Mouse (Mus musculus) kidney, postnatal 0 days (tissue): ENCODE results near the gene Atp1b1. TPM values are rescaled to one million over a fixed set of nuclear protein-coding genes. Genes with fewer than 3 reads are reported as not detected.

Experiments used
- ATAC-seq: fragments of 200-750 bp; cut with Nextera tagmentation; replicated peaks from 2 replicates; pipeline ENCODE4 v1.8.0; 2017; ENCODE audit warnings: low read depth, moderate number of reproducible peaks, moderate TSS enrichment, moderate library complexity; ENCODE audit not compliant: low FRiP score
- DNase-seq: peaks from one replicate; pipeline ENCODE4 v3.0.0-alpha.2; 2016; ENCODE audit warnings: low spot score
- H3K27ac ChIP-seq: fragments of 300-500 bp; sonication (generic); 2 replicates; pipeline ENCODE4 v1.5.1; 2014; ENCODE audit warnings: mild to moderate bottlenecking
- H3K27me3 ChIP-seq: fragments of 300-500 bp; sonication (generic); 2 replicates; pipeline ENCODE4 v1.6.1; 2014; ENCODE audit warnings: low read length, mixed read lengths; ENCODE audit not compliant: insufficient read depth
- H3K36me3 ChIP-seq: fragments of 300-500 bp; sonication (generic); 2 replicates; pipeline ENCODE4 v1.6.1; 2014; ENCODE audit warnings: low read length, mixed read lengths; ENCODE audit not compliant: insufficient read depth
- H3K4me1 ChIP-seq: fragments of 300-500 bp; sonication (generic); replicated peaks from 2 replicates; pipeline ENCODE4 v1.6.1; 2014; ENCODE audit warnings: antibody characterized with exemption, low read length, mixed read lengths; ENCODE audit not compliant: insufficient read depth
- H3K4me2 ChIP-seq: fragments of 300-500 bp; sonication (generic); 2 replicates; pipeline ENCODE4 v1.6.1; 2014; ENCODE audit warnings: mild to moderate bottlenecking, low read length, moderate library complexity, mixed read lengths
- H3K4me3 ChIP-seq: fragments of 300-500 bp; sonication (generic); replicated peaks from 2 replicates; pipeline ENCODE4 v1.5.1; 2014; ENCODE audit warnings: low read depth, low read length
- H3K9ac ChIP-seq: fragments of 300-500 bp; sonication (generic); 2 replicates; pipeline ENCODE4 v1.6.1; 2014; ENCODE audit warnings: low read depth, low read length
- H3K9me3 ChIP-seq: fragments of 300-500 bp; sonication (generic); replicated peaks from 2 replicates; pipeline ENCODE4 v1.6.1; 2016; ENCODE audit warnings: low read length, inconsistent platforms, mixed read lengths
- CTCF ChIP-seq: IDR thresholded peaks from 2 replicates; pipeline ENCODE4 v1.5.1; 2016; ENCODE audit warnings: antibody characterized with exemption, low read depth, mild to moderate bottlenecking, moderate library complexity
- WGBS: fragments of 180-500 bp; shearing (Covaris S2); extraction: QIAGEN DNeasy Blood & Tissue Kit; methylation state at CpG from one replicate; pipeline ENCODE4 v1.1.7; 2014; 5-methylcytosine and 5-hydroxymethylcytosine counted together
- polyA plus RNA-seq: library from polyadenylated mRNA; unstranded; fragments of >200 nt; fragmentation: Nextera tagmentation; extraction: Ambion mirVana; gene quantifications from 2 replicates; pipeline ENCODE4 v1.2.1, GENCODE M21; 2015

The Atp1b1 gene
- polyA plus RNA-seq, 1 experiment from 2014 or later, result 731 TPM

GRCm38 (mm10) chr1:164392176-164392575 is 66.0 kb downstream of the Atp1b1 start:
- H3K9me3 ChIP-seq, result no peaks in the 10 kb centered on the region
- ATAC-seq, result no peak
- H3K27me3 ChIP-seq, result no peaks in the 10 kb centered on the region
- H3K36me3 ChIP-seq, result no peaks in the 10 kb centered on the region
- no peak overlapping the region for H3K4me3 ChIP-seq
- no peak overlapping the region for H3K27ac ChIP-seq
- TF ChIP-seq CTCF, result no peak
- H3K4me1 ChIP-seq, result no peaks in the 10 kb centered on the region
- H3K9ac ChIP-seq, result no peak overlapping the region
- DNase-seq, result no peak
- WGBS, result 42% methylated on average over 3 of the region's 3 CpGs
- H3K4me2 ChIP-seq, result no peak overlapping the region

- no peak overlapping the region for H3K9ac ChIP-seq
- H3K27ac ChIP-seq, result no peak overlapping the region
- no peaks in the 10 kb centered on the region for H3K4me1 ChIP-seq
- no peaks in the 10 kb centered on the region for H3K36me3 ChIP-seq
- DNase-seq (no peak), ATAC-seq (no peak)
- TF ChIP-seq CTCF, result no peak
- no peak overlapping the region for H3K4me3 ChIP-seq
- H3K4me2 ChIP-seq, result no peak overlapping the region
- no peaks in the 10 kb centered on the region for H3K27me3 ChIP-seq
- H3K9me3 ChIP-seq, result no peaks in the 10 kb centered on the region
- 91% methylated on average over 4 of the region's 4 CpGs for WGBS
These were observed 68.4 kb downstream of the Atp1b1 start for GRCm38 (mm10) chr1:164389743-164390142.

Other genes with a start within 250 kb of the Atp1b1 start
- 8.6 and 8.7 TPM in 2 replicates for gene Slc19a2, start 209.3 kb downstream of the Atp1b1 start, polyA plus RNA-seq
- 15.7 and 16.6 TPM in 2 replicates for gene Ccdc181, start 182.8 kb downstream of the Atp1b1 start, polyA plus RNA-seq
- gene Nme7, start 154.2 kb downstream of the Atp1b1 start, polyA plus RNA-seq, result 41.7 and 42.0 TPM in 2 replicates
- 25.0 and 29.7 TPM in 2 replicates for gene Blzf1, start 150.9 kb downstream of the Atp1b1 start, polyA plus RNA-seq